Mouse (Mus musculus): ENCODE data around the gene Gart. TPM values are rescaled to one million over a fixed set of nuclear protein-coding genes. Genes with fewer than 3 reads are reported as not detected.

Gene Gart
- polyA plus RNA-seq (2015; fragmentation: Nextera tagmentation; extraction: Ambion mirVana): 30.8 and 52.8 TPM in 2 replicates

DNA sequence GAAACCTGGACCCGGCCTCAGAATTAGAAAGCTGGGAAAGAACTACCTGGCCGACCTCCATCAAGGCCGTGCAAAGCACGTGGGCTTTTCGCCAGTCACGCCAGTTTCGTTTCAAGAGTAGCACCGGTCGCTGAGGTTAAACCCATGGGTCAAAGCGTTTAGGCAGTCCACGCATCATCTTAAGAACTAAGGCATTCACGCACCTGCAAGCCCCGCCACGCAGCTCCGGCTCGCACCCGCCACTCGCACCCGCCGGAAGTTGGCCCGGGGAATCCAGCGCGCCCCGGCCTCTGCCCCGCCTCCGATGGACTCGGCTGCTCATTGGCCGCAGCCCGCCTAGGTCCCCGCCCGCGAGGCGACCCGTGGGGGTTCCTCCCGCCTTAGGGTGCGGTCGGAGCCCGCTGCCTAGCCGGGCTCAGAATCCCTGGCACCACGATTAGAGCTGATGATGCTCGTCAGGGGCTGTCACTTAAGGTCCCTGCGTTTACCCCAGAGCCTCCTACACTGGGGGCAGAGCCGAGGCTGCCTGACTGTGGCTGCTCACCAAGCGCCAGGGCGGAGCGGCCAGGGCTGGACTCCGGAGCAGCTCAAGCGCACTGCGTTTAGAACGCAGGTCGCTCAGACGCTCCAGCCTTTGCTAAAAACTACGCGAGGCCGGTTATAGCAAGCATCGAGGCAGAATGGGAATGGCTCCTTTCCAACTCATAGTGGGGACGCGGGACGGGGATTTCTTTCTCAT, at the start of gene Gart:
TSS of gene Gart (minus strand) at position 272 of the 739 bp plus-strand sequence.

DNA sequence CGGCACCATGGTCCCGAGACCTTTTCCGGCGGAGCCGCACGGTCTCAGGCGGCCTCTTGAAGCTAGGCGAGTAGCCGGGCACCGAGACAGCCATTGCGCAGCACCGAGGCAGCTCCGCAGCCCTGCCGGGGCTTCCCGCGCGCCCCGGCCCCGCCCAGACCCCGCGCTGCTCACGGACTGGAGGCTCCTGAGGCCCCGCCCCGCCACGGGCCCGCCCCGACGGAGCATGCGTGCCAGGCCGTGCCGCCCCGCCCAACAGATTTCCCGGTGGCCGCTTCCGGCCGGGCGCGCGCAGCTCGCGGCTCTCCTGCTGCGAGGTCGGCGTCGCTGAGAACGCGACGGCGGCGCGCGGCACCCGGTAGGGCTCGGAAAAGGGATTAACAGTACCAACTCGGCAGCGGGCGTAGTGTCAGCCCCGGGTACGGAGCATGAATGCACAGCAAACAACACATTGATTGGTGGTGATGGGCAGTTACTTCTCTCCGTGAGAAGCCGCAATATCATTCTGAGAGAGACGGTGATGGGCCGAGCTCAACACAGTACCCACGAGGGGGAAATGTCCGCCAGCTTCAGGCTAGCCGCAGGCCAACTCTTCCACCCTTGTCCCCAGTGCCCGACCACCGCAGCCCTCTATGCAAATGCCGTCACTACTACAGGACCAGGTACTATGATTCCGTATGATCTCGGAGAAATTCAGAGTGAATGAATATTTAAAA, 42.0 kb upstream of the Gart start, which contains the start of gene Donson:
TSS of gene Donson (minus strand) at position 152 of the 716 bp plus-strand sequence.

DNA sequence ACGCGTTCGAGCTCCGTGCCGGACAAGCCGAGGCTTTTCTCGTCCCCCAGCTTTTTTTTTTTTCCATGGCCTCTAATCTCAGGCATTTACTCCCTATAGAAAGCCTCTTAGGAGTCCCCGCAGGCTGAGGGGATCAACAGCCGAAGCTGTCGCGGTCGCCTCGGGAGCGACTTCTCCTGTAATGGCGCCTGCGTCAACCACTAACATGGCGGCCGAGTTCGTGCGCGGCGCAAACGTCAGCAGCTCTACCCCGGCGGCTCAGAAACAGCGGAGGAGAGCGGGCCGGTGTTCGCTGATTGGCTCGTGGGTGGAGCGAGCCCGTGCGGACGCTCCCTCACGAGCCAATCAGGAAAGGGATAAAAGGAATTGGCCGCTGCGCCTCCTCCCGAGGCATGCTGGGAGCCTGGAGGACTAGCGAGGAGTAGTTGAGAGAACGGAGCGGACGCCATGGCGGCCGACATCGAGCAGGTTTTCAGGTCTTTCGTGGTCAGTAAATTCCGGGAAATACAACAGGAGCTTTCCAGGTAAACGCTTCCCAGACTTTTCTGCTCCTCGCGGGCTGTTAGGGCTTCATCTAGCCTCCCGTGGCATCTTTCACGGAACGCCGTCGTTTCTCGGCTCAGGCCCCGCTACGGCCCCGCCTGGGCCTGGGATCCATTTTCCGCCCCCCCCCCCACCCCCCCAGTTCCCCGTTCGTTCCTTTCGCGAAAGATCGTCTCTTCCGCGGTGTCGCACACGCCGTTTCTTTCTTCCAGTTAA, 888 bp upstream of the Gart start, which contains the start of gene Son:
TSS of gene Son (plus strand) at position 46 of the 759 bp plus-strand sequence.

DNA sequence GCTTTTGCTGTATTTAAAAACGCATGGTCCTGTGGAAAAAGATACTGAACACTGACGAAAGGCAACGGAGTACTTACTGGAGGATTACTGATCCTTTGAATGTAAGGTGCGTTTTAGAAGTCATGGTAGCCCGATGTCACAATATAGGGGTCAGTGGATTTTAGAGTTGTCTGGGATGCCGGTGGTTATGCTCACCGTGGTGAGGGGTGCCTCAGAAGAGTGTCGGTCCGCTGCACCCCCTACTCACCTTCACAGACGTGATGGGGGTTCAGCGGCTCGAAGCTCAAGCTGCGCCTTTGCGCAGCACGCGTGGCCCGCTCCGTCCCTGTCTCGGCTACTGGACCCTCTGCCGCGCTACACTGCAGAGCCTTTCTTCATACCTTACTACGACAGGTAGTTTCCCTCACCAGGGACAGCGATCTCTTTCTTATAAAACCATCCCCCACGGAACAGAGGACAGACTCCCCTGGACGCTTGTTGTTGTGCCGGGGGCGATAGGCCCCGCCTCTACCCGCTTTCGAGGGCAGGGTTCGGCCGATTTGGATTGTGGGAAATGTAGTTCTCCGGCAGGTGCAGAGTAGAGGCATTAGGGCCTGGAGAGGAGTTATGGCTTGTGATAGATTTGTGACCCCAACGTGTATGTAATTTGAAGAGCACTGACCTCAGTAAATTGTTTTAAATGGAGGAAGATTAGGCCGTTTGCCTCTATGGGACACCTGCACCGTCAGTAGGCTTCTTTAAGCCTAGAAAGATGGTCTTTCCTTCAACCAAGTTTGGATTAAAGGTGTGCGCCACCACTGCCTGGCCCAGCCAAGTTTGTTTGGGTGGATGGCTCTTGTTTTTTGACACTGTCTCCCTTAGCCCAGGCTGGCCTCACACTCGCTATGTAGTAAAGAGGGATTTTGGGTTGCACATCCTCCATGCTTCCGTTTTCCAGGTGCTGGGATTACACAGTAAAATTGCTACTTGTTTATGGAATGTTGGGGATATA, 27.9 kb downstream of the Gart start, which contains the start of gene Dnajc28:
TSS of gene Dnajc28 (minus strand) at position 516 of the 991 bp plus-strand sequence.

DNA sequence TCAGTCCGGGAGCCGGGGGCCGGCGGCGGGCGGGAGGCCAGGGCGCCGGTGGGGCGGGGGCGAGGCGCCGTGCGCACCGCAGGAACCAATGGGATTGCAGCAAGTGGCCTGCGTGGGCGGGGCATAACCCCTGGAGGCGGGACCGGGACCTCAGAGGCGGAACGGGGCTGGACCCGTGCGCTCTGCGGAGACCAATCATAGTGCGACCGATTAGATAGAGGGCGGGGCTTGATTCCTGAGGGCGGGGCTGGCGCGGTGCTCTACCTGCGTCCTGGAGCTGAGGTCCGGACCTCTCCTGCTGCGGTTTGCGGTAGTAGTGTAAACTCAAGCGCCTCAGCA, 49.1 kb downstream of the Gart start, which contains the start of gene Tmem50b:
TSS of gene Tmem50b (minus strand) at position 129 of the 339 bp plus-strand sequence.

Other genes with a start within 250 kb of the Gart start
- 88.6 and 188 TPM in 2 replicates for gene Il10rb, start 240.8 kb downstream of the Gart start, polyA plus RNA-seq (2015; fragmentation: Nextera tagmentation; extraction: Ambion mirVana)
- gene Ifnar1, start 161.7 kb downstream of the Gart start, polyA plus RNA-seq (2015; fragmentation: Nextera tagmentation; extraction: Ambion mirVana): 34.7 and 40.5 TPM in 2 replicates
- gene Ifngr2, start 99.9 kb downstream of the Gart start, polyA plus RNA-seq (2015; fragmentation: Nextera tagmentation; extraction: Ambion mirVana): 69.3 and 76.2 TPM in 2 replicates
- 33.7 and 40.5 TPM in 2 replicates for gene Tmem50b, start 49.2 kb downstream of the Gart start, polyA plus RNA-seq (2015; fragmentation: Nextera tagmentation; extraction: Ambion mirVana)
- 4.3 and 6.6 TPM in 2 replicates for gene Dnajc28, start 27.9 kb downstream of the Gart start, polyA plus RNA-seq (2015; fragmentation: Nextera tagmentation; extraction: Ambion mirVana)
- gene Son, start 554 bp upstream of the Gart start, polyA plus RNA-seq (2015; fragmentation: Nextera tagmentation; extraction: Ambion mirVana): 65.5 and 87.0 TPM in 2 replicates
- gene Donson, start 41.8 kb upstream of the Gart start, polyA plus RNA-seq (2015; fragmentation: Nextera tagmentation; extraction: Ambion mirVana): 5.1 and 9.6 TPM in 2 replicates
- 75.8 and 85.3 TPM in 2 replicates for gene Cryzl1, start 82.0 kb upstream of the Gart start, polyA plus RNA-seq (2015; fragmentation: Nextera tagmentation; extraction: Ambion mirVana)
- 12.1 and 14.4 TPM in 2 replicates for gene Itsn1, start 82.3 kb upstream of the Gart start, polyA plus RNA-seq (2015; fragmentation: Nextera tagmentation; extraction: Ambion mirVana)